Mouse (Mus musculus) T-cell, adult 2 months (primary cell): ENCODE measurements at regions not wholly inside any gene's neighbourhood (a gene's known extent, or its start where the extent isn't known, plus 50 kb on each side); places are given as distances from the start of the nearest gene placed in this dataset.
"Not testable (repeated sequence)": the region's sequence is repeated elsewhere in the genome, so short reads cannot be mapped to it uniquely, and the experiment has no call there.

Experiments used
- DNase-seq: peaks from one replicate; pipeline ENCODE4 v3.0.0; 2022; ENCODE audit warnings: low spot score

DNA sequence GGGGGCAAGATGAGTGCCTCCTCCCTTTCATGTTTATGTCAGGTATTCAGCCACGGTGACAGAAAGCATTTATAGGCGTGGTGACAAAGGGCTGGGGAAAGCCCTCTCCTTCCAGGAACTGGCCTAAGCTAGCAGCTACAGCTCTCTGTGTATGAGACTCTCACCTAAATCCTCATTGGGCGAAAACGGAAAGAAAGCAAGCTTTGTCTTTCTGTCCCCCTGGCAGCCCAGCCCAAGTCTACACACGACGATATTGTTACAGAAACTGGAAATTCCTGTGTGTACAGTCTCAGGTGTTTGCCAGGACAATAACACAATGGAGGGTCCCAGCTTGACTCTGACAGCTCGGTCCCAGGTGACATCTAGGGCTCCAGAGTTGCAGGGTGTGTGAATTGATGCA is 60.0 kb downstream of the Dact2 start:
- no peak for DNase-seq

DNA sequence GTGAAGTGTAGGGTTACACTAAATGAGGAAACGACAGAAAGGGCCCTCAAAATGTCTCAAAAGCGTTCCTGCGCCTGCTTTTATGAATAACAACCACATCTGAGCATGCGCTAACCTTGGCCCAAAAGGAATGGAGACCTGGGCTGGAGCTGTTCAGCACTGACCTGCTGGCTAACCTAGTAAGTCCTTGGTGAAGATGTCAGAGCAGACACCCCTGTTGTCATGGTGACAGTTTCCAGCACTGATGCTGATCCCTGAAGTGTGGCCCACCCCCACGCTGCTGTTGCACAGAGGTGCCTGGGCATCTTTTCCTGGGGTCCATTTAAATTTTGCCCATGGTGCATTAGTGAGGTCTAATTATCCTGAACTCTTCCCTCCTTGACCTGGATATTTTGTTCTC is 62.4 kb downstream of the Dact2 start:
- no peak for DNase-seq

DNA sequence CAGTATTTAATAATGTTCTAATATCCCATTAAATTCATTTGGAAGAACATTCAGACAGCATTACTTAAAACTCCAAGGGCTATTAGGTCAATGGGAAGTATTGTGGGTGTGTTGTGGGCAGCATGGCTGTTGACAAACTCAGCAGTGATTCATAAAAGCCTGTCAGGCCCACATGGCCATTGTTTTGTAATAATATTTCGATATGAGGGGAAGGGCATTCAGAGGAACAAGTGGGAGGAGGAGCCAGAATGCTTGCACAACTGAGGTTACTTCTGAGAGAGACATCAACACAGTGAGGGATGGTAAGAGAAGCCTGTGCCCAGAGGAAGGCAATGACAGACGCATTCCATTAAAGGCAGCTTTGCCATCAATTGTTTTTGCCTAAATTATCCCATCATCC is 63.8 kb downstream of the Dact2 start:
- no peak for DNase-seq

DNA sequence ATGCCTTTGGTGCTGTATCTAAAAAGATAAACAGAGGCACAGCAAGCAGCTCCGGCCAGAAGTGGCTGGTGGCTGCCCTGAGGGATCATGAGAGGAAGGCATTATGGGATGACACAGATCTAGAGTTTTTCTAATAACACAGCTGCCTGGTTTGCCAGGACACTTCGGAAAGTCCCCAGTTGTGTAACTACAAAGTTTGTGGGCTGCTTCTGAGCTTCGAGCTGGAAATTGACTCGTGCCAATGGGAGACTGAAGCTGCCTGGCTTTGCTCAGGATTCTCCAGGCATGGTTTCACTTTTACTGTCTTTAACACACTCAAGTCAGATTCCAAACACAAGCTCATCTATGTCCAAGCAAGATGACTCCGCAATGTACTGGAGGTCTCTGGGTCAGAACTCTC is 65.2 kb downstream of the Dact2 start:
- DNase-seq = no peak

DNA sequence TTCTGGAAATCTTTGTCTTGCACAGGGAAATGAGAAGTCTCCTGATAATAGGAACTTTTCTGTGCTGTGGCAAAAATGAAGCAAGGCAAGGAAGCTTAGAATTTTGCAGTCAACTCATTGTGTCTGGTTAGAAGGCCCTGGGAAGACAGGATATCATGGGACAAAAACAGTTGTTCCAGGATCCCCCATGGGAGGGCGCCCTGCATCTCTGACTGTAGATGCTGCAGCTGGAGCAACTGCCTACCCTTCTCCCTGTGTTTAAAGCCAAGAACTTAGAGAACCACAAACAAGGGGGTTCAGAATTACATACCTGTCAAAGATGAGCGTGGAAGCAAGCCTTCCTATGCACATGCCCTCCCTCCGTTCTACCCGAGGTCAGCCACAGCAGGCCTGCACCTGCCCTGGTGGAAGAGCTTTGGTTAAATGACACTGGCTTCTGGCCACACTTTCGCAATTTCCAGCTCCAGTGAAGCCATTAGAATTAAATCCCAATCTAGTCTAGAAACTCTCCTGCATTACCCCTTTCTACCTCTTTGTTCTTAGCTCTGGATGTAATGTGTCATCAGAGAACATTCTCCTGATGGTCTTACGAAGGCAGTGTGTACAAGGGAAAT is 67.3 kb downstream of the Dact2 start:
- peak; percentile 12 for DNase-seq

DNA sequence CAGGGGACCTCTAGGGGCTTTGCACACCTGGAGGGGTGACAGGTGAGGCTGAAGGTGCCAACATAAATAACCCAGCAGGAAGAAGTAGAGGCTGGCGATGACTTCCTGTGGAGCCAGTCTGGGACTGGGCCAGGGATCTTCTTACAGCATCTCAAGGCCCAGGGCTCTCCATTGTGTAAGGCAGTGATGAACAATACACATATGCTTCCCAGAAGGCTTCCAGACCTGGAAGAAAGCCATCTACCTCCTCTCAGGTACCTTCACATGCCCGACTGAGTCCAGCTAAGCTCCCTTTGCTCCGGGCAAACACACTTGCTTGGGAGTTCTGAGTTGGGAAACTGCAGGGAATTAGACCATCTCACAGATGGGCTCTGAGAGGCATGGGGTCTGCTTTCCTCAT is 69.5 kb downstream of the Dact2 start:
- DNase-seq = no peak

DNA sequence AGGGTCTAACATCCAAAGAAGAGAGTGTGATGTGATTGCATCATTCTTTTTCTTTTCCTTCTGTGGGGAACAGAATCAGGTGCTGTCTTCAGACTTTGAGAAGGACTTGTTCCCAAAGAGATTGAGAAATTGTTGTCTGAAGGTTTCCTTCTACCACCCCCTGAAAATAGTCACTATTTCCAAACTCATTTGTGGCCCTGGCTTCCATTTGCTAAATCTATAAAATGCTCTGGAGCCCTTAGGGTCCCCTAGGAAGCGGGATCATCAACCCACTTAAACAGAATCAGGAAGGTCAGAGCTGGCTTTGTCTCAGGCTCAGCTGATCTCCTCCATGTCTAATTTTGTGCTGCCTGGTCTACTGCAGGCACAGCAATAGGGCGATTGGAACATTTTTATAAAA is 70.1 kb downstream of the Dact2 start:
- no peak for DNase-seq

DNA sequence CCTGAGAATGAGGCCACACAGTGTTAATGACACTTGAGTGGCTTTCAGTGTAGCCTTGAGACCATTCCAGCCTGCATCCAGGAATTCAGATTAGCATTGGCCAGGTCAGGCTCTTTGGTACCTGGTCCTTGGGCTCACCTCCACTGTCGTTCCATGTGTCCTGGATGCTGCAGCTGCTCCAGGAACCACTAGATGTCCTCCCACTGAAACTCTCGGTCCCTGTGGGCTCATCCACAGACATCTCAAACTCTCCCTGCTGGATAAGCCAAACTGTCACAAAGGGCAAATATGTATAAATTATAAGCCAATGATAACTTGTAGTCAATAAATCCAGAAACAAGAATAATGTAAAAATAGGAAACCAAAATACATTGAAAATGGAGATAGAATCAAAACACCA is 67.7 kb upstream of the Gm7358 start:
- DNase-seq = not testable (repeated sequence)

DNA sequence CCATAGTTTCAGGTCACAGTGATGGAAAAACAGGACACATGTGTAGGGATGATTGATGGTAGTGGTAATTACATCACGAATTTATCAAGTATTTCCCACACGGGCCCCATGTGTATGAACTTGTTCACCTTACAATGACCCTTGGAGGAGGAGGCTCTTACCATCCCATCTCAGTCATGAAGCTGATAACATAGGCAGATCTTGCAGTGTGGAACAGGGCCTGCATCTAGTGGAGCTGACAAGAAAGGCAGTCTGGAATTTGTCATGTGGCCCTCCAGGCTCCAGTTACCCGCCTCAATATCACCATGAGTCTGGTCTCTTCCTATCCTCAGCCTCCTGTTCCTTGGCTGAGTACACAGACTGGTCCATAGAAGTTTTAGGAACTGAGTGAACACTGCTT is 59.5 kb upstream of the Gm7358 start:
- DNase-seq = no peak

DNA sequence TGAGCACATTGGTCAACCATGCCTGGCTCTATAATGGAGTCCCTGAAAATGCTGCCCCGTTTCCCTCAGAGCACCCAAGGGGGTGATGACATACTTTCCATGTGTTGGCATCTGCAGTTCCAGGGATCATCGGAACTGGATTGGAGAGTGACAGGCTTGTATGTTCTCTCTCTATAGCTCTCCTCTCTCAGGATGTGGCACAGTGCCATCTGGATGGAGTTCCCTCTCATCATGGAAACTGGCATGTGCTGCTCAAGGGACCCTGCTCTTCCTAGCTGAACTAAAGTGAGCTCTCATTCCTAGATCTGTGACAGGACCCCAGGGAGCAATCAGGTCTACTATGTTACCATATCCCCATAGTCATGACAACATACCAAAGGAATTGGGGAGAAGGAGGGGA is 56.9 kb upstream of the Gm7358 start:
- no peak for DNase-seq

DNA sequence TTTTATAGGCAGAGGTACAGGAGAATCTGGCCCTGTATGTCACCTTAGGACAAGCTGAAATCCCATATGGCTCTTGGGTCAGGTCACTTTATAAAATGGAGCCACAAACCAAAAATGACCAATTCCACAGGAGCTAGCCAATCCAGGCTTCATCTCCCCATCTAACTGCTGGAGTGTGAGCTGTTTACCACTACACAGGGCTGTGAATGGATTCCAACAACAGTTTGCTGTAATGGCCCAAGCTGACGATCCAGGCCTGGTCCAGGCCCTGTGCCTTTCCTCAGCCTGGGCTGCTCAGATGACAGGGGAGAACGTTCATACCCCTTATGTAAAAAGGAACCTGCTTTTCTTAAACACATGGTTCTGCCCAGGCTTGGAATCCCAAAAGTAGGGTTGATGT is 55.5 kb upstream of the Gm7358 start:
- no peak for DNase-seq

DNA sequence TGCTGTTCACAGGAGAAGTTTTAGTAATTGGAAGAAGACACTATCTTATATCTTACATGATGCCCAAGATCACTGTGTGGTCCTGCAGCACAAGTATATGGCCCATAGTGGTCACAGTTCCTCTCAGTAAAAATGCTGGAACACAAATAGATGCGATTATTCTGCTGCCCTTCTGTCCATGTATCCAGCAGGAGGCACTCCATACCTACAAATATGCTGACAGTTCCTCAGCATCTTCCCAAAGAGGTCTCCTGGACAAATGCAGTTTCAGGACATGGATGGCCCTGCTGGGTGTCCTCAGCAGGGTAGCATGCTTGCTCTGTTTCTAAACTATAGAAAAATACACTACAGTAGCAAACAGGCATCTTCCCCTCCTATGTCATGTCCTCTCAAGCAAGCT is 52.4 kb upstream of the Gm7358 start:
- DNase-seq = not testable (repeated sequence)
